Mouse (Mus musculus) embryonic facial prominence, embryonic 12.5 days (tissue): ENCODE results near the gene Ube4b. TPM values are rescaled to one million over a fixed set of nuclear protein-coding genes. Genes with fewer than 3 reads are reported as not detected.
A peak's percentile ranks its signal among the peaks of the same experiment; 100 is the strongest.

Experiments
- ATAC-seq: fragments of 200-750 bp; cut with Nextera tagmentation; 2 replicates; pipeline ENCODE4 v1.8.0; 2017; ENCODE audit not compliant: insufficient number of reproducible peaks, insufficient read depth, low FRiP score, low TSS enrichment
- H3K27ac ChIP-seq: fragments of 300-500 bp; sonication (generic); 2 replicates; pipeline ENCODE4 v1.5.1; 2016; ENCODE audit warnings: mild to moderate bottlenecking
- H3K27me3 ChIP-seq: fragments of 300-500 bp; sonication (generic); 2 replicates; pipeline ENCODE4 v1.6.1; 2016; ENCODE audit warnings: mild to moderate bottlenecking, moderate library complexity
- H3K36me3 ChIP-seq: fragments of 300-500 bp; sonication (generic); 2 replicates; pipeline ENCODE4 v1.6.1; 2016; ENCODE audit warnings: mild to moderate bottlenecking
- H3K4me1 ChIP-seq: fragments of 300-500 bp; sonication (generic); 2 replicates; pipeline ENCODE4 v1.6.1; 2016
- H3K4me2 ChIP-seq: fragments of 300-500 bp; sonication (generic); replicated peaks from 2 replicates; pipeline ENCODE4 v1.6.1; 2016; ENCODE audit warnings: mild to moderate bottlenecking, moderate library complexity
- H3K4me3 ChIP-seq: fragments of 300-500 bp; sonication (generic); 2 replicates; pipeline ENCODE4 v1.5.1; 2016; ENCODE audit warnings: mild to moderate bottlenecking
- H3K9ac ChIP-seq: fragments of 300-500 bp; sonication (generic); 2 replicates; pipeline ENCODE4 v1.6.1; 2016; ENCODE audit warnings: mild to moderate bottlenecking, moderate library complexity
- H3K9me3 ChIP-seq: fragments of 300-500 bp; sonication (generic); 2 replicates; pipeline ENCODE4 v1.6.1; 2016; ENCODE audit warnings: mild to moderate bottlenecking, moderate library complexity
- WGBS: fragments of 180-500 bp; shearing (Covaris S2); methylation state at CpG from one replicate; pipeline ENCODE4 v1.1.7; 2016; 5-methylcytosine and 5-hydroxymethylcytosine counted together
- polyA plus RNA-seq: library from polyadenylated mRNA; unstranded; fragments of >200 nt; fragmentation: Nextera tagmentation; extraction: Ambion mirVana; gene quantifications from 2 replicates; pipeline ENCODE4 v1.2.1, GENCODE M21; 2016

Ube4b gene
- polyA plus RNA-seq, 1 experiment from 2014 or later = 67.5 TPM

GRCm38 (mm10) chr4:149357982-149358381 lies 68.6 kb downstream of the Ube4b start:
- Histone ChIP-seq H3K27me3 (no peaks in the 10 kb centered on the region), H3K27ac (no peak overlapping the region), H3K4me3 (no peak overlapping the region), H3K9me3 (no peaks in the 10 kb centered on the region), H3K36me3 (peaks cover 91% of the 10 kb centered on the region), H3K4me2 (no peak overlapping the region), H3K9ac (no peak overlapping the region), H3K4me1 (no peaks in the 10 kb centered on the region)
- ATAC-seq = no peak
- 95% methylated on average over 5 of the region's 5 CpGs for WGBS

- peaks cover 91% of the 10 kb centered on the region for H3K36me3 ChIP-seq
Measured at GRCm38 (mm10) chr4:149354671-149355070, 71.9 kb downstream of the Ube4b start.

GRCm38 (mm10) chr4:149351596-149352150 lies 74.9 kb downstream of the Ube4b start:
- no peak overlapping the region for H3K4me3 ChIP-seq
- H3K27me3 ChIP-seq = no peaks in the 10 kb centered on the region
- peaks cover 79% of the 10 kb centered on the region for H3K36me3 ChIP-seq
- H3K4me2 ChIP-seq = no peak overlapping the region
- no peaks in the 10 kb centered on the region; the same call in 1 of the 2 replicates for H3K4me1 ChIP-seq
- no peaks in the 10 kb centered on the region for H3K9me3 ChIP-seq
- no peak overlapping the region for H3K9ac ChIP-seq
- ATAC-seq = no peak
- H3K27ac ChIP-seq = no peak overlapping the region
- WGBS = 72% methylated on average over 8 of the region's 8 CpGs

More at GRCm38 (mm10) chr4:149354671-149355070, 71.9 kb downstream of the Ube4b start:
- Histone ChIP-seq H3K9me3 (no peaks in the 10 kb centered on the region), H3K4me1 (no peaks in the 10 kb centered on the region; the same call in 1 of the 2 replicates), H3K27me3 (no peaks in the 10 kb centered on the region), H3K27ac (no peak overlapping the region), H3K4me3 (no peak overlapping the region), H3K9ac (no peak overlapping the region), H3K4me2 (no peak overlapping the region)
- WGBS = 92% methylated on average over 8 of the region's 8 CpGs
- no peak for ATAC-seq

- no peak overlapping the region for H3K4me2 ChIP-seq
- no peak for ATAC-seq
- H3K9me3 ChIP-seq = no peaks in the 10 kb centered on the region
- no peak overlapping the region for H3K9ac ChIP-seq
- no peak overlapping the region for H3K4me3 ChIP-seq
- H3K27me3 ChIP-seq = no peaks in the 10 kb centered on the region
- peaks cover 80% of the 10 kb centered on the region for H3K36me3 ChIP-seq
- no peaks in the 10 kb centered on the region; the same call in 1 of the 2 replicates for H3K4me1 ChIP-seq
- WGBS = 70% methylated on average over 5 of the region's 5 CpGs
- H3K27ac ChIP-seq = no peak overlapping the region
Measured at GRCm38 (mm10) chr4:149348963-149349362, 77.6 kb downstream of the Ube4b start.

GRCm38 (mm10) chr4:149345873-149346272 lies 80.7 kb downstream of the Ube4b start:
- WGBS = 61% methylated on average over 5 of the region's 5 CpGs
- Histone ChIP-seq H3K9me3 (no peaks in the 10 kb centered on the region), H3K4me1 (no peaks in the 10 kb centered on the region; the same call in 1 of the 2 replicates), H3K4me2 (no peak overlapping the region), H3K36me3 (peaks cover 87% of the 10 kb centered on the region), H3K27me3 (no peaks in the 10 kb centered on the region), H3K9ac (no peak overlapping the region), H3K27ac (no peak overlapping the region), H3K4me3 (no peak overlapping the region)
- no peak for ATAC-seq

- no peaks in the 10 kb centered on the region for H3K27me3 ChIP-seq
- H3K9ac ChIP-seq = no peak overlapping the region
- no peaks in the 10 kb centered on the region for H3K9me3 ChIP-seq
- no peak for ATAC-seq
- H3K4me1 ChIP-seq = no peaks in the 10 kb centered on the region
- peaks cover 86% of the 10 kb centered on the region for H3K36me3 ChIP-seq
- H3K27ac ChIP-seq = no peak overlapping the region
- H3K4me2 ChIP-seq = no peak overlapping the region
- H3K4me3 ChIP-seq = no peak overlapping the region
- WGBS = 89% methylated on average over 8 of the region's 8 CpGs
Measured at GRCm38 (mm10) chr4:149344311-149344710, 82.2 kb downstream of the Ube4b start.

GRCm38 (mm10) chr4:149340680-149341079 lies 85.9 kb downstream of the Ube4b start:
- Histone ChIP-seq H3K4me1 (no peaks in the 10 kb centered on the region), H3K4me3 (no peak overlapping the region), H3K27me3 (no peaks in the 10 kb centered on the region), H3K9ac (no peak overlapping the region), H3K36me3 (peaks cover 88% of the 10 kb centered on the region), H3K9me3 (no peaks in the 10 kb centered on the region), H3K4me2 (no peak overlapping the region), H3K27ac (no peak overlapping the region)
- ATAC-seq = no peak
- 39% methylated on average over 2 of the region's 2 CpGs for WGBS

GRCm38 (mm10) chr4:149339426-149340214 lies 86.9 kb downstream of the Ube4b start:
- Histone ChIP-seq H3K27ac (no peak overlapping the region), H3K36me3 (peaks cover 88% of the 10 kb centered on the region), H3K4me2 (no peak overlapping the region), H3K4me1 (no peaks in the 10 kb centered on the region), H3K4me3 (no peak overlapping the region), H3K9me3 (no peaks in the 10 kb centered on the region), H3K9ac (no peak overlapping the region), H3K27me3 (no peaks in the 10 kb centered on the region)
- 64% methylated on average over 5 of the region's 5 CpGs for WGBS
- ATAC-seq = no peak

GRCm38 (mm10) chr4:149338137-149338536 lies 88.4 kb downstream of the Ube4b start:
- H3K9me3 ChIP-seq = no peaks in the 10 kb centered on the region
- H3K27ac ChIP-seq = no peak overlapping the region
- no peak overlapping the region for H3K9ac ChIP-seq
- no peaks in the 10 kb centered on the region for H3K4me1 ChIP-seq
- ATAC-seq = no peak
- no peak overlapping the region for H3K4me3 ChIP-seq
- no peak overlapping the region for H3K4me2 ChIP-seq
- WGBS = 57% methylated on average over 2 of the region's 2 CpGs
- H3K36me3 ChIP-seq = peaks cover 86% of the 10 kb centered on the region
- no peaks in the 10 kb centered on the region for H3K27me3 ChIP-seq

- no peaks in the 10 kb centered on the region for H3K27me3 ChIP-seq
- no peaks in the 10 kb centered on the region for H3K9me3 ChIP-seq
- ATAC-seq = 0 out of 2 replicates have a peak, but pooled peaks have one; percentile 22
- H3K4me3 ChIP-seq = no peak overlapping the region
- H3K4me2 ChIP-seq = no peak overlapping the region
- no peaks in the 10 kb centered on the region for H3K4me1 ChIP-seq
- H3K9ac ChIP-seq = no peak overlapping the region
- H3K27ac ChIP-seq = no peak overlapping the region
- 90% methylated on average over 9 of the region's 9 CpGs for WGBS
- H3K36me3 ChIP-seq = peaks cover 86% of the 10 kb centered on the region
Measured at GRCm38 (mm10) chr4:149337353-149337752, 89.2 kb downstream of the Ube4b start.

- ATAC-seq = no peak
- 89% methylated on average over 7 of the region's 7 CpGs for WGBS
- no peaks in the 10 kb centered on the region for H3K4me1 ChIP-seq
- no peak overlapping the region for H3K27ac ChIP-seq
- peaks cover 84% of the 10 kb centered on the region for H3K36me3 ChIP-seq
- no peak overlapping the region for H3K4me2 ChIP-seq
- H3K4me3 ChIP-seq = no peak overlapping the region
- H3K9ac ChIP-seq = no peak overlapping the region
- H3K27me3 ChIP-seq = no peaks in the 10 kb centered on the region
- H3K9me3 ChIP-seq = no peaks in the 10 kb centered on the region
Measured at GRCm38 (mm10) chr4:149336302-149336701, 90.2 kb downstream of the Ube4b start.

GRCm38 (mm10) chr4:149334881-149335280 lies 91.7 kb downstream of the Ube4b start:
- Histone ChIP-seq H3K27ac (no peak overlapping the region), H3K4me3 (no peak overlapping the region), H3K4me1 (no peaks in the 10 kb centered on the region), H3K9ac (no peak overlapping the region), H3K4me2 (no peak overlapping the region), H3K27me3 (no peaks in the 10 kb centered on the region), H3K36me3 (peaks cover 85% of the 10 kb centered on the region), H3K9me3 (no peaks in the 10 kb centered on the region)
- ATAC-seq = no peak
- WGBS = 94% methylated on average over 11 of the region's 11 CpGs
